Mouse (Mus musculus) limb, embryonic 13.5 days (tissue): ENCODE results near the gene Cacng4. TPM values are rescaled to one million over a fixed set of nuclear protein-coding genes. Genes with fewer than 3 reads are reported as not detected.

Source experiments
- ATAC-seq: fragments of 200-750 bp; cut with Nextera tagmentation; 2 replicates; pipeline ENCODE4 v1.8.0; 2017; ENCODE audit warnings: low read depth, moderate number of reproducible peaks, moderate TSS enrichment; ENCODE audit not compliant: low FRiP score
- H3K27ac ChIP-seq: fragments of 300-500 bp; sonication (generic); 2 replicates; pipeline ENCODE4 v1.5.1; 2015; ENCODE audit warnings: inconsistent platforms, mild to moderate bottlenecking, moderate library complexity
- H3K27me3 ChIP-seq: fragments of 300-500 bp; sonication (generic); 2 replicates; pipeline ENCODE4 v1.6.1; 2015; ENCODE audit warnings: mild to moderate bottlenecking, inconsistent platforms
- H3K36me3 ChIP-seq: fragments of 300-500 bp; sonication (generic); 2 replicates; pipeline ENCODE4 v1.6.1; 2015; ENCODE audit warnings: inconsistent platforms, mild to moderate bottlenecking, moderate library complexity
- H3K4me1 ChIP-seq: fragments of 300-500 bp; sonication (generic); 2 replicates; pipeline ENCODE4 v1.6.1; 2015; ENCODE audit warnings: inconsistent platforms
- H3K4me2 ChIP-seq: fragments of 300-500 bp; sonication (generic); replicated peaks from 2 replicates; pipeline ENCODE4 v1.6.1; 2015; ENCODE audit warnings: inconsistent platforms, mild to moderate bottlenecking, moderate library complexity
- H3K4me3 ChIP-seq: fragments of 300-500 bp; sonication (generic); 2 replicates; pipeline ENCODE4 v1.5.1; 2015; ENCODE audit warnings: moderate library complexity, mild to moderate bottlenecking, inconsistent platforms
- H3K9ac ChIP-seq: fragments of 300-500 bp; sonication (generic); 2 replicates; pipeline ENCODE4 v1.6.1; 2015; ENCODE audit warnings: mild to moderate bottlenecking, inconsistent platforms
- H3K9me3 ChIP-seq: fragments of 300-500 bp; sonication (generic); 2 replicates; pipeline ENCODE4 v1.6.1; 2016; ENCODE audit warnings: inconsistent platforms
- WGBS: fragments of 180-500 bp; shearing (Covaris S2); methylation state at CpG from one replicate; pipeline ENCODE4 v1.1.7; 2015; 5-methylcytosine and 5-hydroxymethylcytosine counted together
- polyA plus RNA-seq: library from polyadenylated mRNA; unstranded; fragments of >200 nt; fragmentation: Nextera tagmentation; extraction: Ambion mirVana; gene quantifications from 2 replicates; pipeline ENCODE4 v1.2.1, GENCODE M21; 2015

The Cacng4 gene
- polyA plus RNA-seq, 1 experiment from 2014 or later, result 5.7 TPM

GRCm38 (mm10) chr11:107707897-107708610 lies 86.3 kb downstream of the Cacng4 start:
- no peaks in the 10 kb centered on the region for H3K36me3 ChIP-seq
- no peak overlapping the region for H3K27ac ChIP-seq
- no peak overlapping the region for H3K4me2 ChIP-seq
- H3K27me3 ChIP-seq, result no peaks in the 10 kb centered on the region
- ATAC-seq, result no peak
- H3K9me3 ChIP-seq, result no peaks in the 10 kb centered on the region
- WGBS, result 63% methylated on average over 20 of the region's 20 CpGs
- peaks cover 36% of the 10 kb centered on the region for H3K4me1 ChIP-seq
- no peak overlapping the region for H3K4me3 ChIP-seq
- H3K9ac ChIP-seq, result no peak overlapping the region

GRCm38 (mm10) chr11:107705476-107706074 lies 88.8 kb downstream of the Cacng4 start:
- Histone ChIP-seq H3K27me3 (no peaks in the 10 kb centered on the region), H3K9ac (no peak overlapping the region), H3K36me3 (no peaks in the 10 kb centered on the region), H3K4me3 (no peak overlapping the region), H3K9me3 (no peaks in the 10 kb centered on the region), H3K4me1 (peaks cover 37% of the 10 kb centered on the region), H3K27ac (no peak overlapping the region; the same call in 1 of the 2 replicates), H3K4me2 (no peak overlapping the region)
- 63% methylated on average over 11 of the region's 11 CpGs for WGBS
- ATAC-seq, result no peak

GRCm38 (mm10) chr11:107705060-107705459 lies 89.3 kb downstream of the Cacng4 start:
- no peak overlapping the region for H3K4me3 ChIP-seq
- no peaks in the 10 kb centered on the region for H3K27me3 ChIP-seq
- H3K4me2 ChIP-seq, result no peak overlapping the region
- H3K4me1 ChIP-seq, result peaks cover 32% of the 10 kb centered on the region
- H3K36me3 ChIP-seq, result no peaks in the 10 kb centered on the region
- no peak overlapping the region for H3K9ac ChIP-seq
- no peaks in the 10 kb centered on the region for H3K9me3 ChIP-seq
- WGBS, result 66% methylated on average over 6 of the region's 6 CpGs
- H3K27ac ChIP-seq, result no peak overlapping the region
- no peak for ATAC-seq

- Histone ChIP-seq H3K4me1 (peaks cover 28% of the 10 kb centered on the region), H3K4me3 (no peak overlapping the region), H3K36me3 (no peaks in the 10 kb centered on the region), H3K27me3 (no peaks in the 10 kb centered on the region), H3K4me2 (no peak overlapping the region), H3K9ac (no peak overlapping the region), H3K27ac (no peak overlapping the region), H3K9me3 (no peaks in the 10 kb centered on the region)
- 62% methylated on average over 27 of the region's 27 CpGs for WGBS
- ATAC-seq, result no peak
Measured at GRCm38 (mm10) chr11:107703272-107704134, 90.9 kb downstream of the Cacng4 start.

GRCm38 (mm10) chr11:107699967-107700366 lies 94.4 kb downstream of the Cacng4 start:
- no peak overlapping the region for H3K4me3 ChIP-seq
- H3K9ac ChIP-seq, result no peak overlapping the region
- H3K27ac ChIP-seq, result no peak overlapping the region
- H3K4me2 ChIP-seq, result no peak overlapping the region
- H3K27me3 ChIP-seq, result no peaks in the 10 kb centered on the region
- ATAC-seq, result no peak
- H3K36me3 ChIP-seq, result no peaks in the 10 kb centered on the region
- 95% methylated on average over 4 of the region's 4 CpGs for WGBS
- H3K4me1 ChIP-seq, result peaks cover 25% of the 10 kb centered on the region
- peaks cover 4% of the 10 kb centered on the region; the same call in 1 of the 2 replicates for H3K9me3 ChIP-seq

- Histone ChIP-seq H3K9me3 (peaks cover 4% of the 10 kb centered on the region; the same call in 1 of the 2 replicates), H3K27ac (no peak overlapping the region), H3K9ac (no peak overlapping the region), H3K4me3 (no peak overlapping the region), H3K36me3 (peaks cover 6% of the 10 kb centered on the region), H3K4me2 (no peak overlapping the region), H3K4me1 (peaks cover 9% of the 10 kb centered on the region), H3K27me3 (no peaks in the 10 kb centered on the region)
- no peak for ATAC-seq
- 80% methylated on average over 6 of the region's 6 CpGs for WGBS
Measured at GRCm38 (mm10) chr11:107693338-107693737, 101.0 kb downstream of the Cacng4 start.

GRCm38 (mm10) chr11:107691569-107691968 lies 102.8 kb downstream of the Cacng4 start:
- no peak for ATAC-seq
- no peaks in the 10 kb centered on the region for H3K27me3 ChIP-seq
- H3K9me3 ChIP-seq, result no peaks in the 10 kb centered on the region
- no peak overlapping the region for H3K27ac ChIP-seq
- H3K4me1 ChIP-seq, result peaks cover 9% of the 10 kb centered on the region
- 82% methylated on average over 8 of the region's 8 CpGs for WGBS
- no peak overlapping the region for H3K4me3 ChIP-seq
- H3K36me3 ChIP-seq, result peaks cover 12% of the 10 kb centered on the region
- H3K9ac ChIP-seq, result no peak overlapping the region
- H3K4me2 ChIP-seq, result no peak overlapping the region

GRCm38 (mm10) chr11:107688480-107688879 lies 105.9 kb downstream of the Cacng4 start:
- H3K9ac ChIP-seq, result no peak overlapping the region
- H3K9me3 ChIP-seq, result no peaks in the 10 kb centered on the region
- no peak overlapping the region for H3K4me2 ChIP-seq
- no peak overlapping the region for H3K27ac ChIP-seq
- no peak overlapping the region for H3K4me3 ChIP-seq
- WGBS, result 96% methylated on average over 10 of the region's 10 CpGs
- peaks cover 29% of the 10 kb centered on the region for H3K36me3 ChIP-seq
- H3K27me3 ChIP-seq, result no peaks in the 10 kb centered on the region
- peaks cover 8% of the 10 kb centered on the region for H3K4me1 ChIP-seq
- ATAC-seq, result no peak

- 93% methylated on average over 20 of the region's 20 CpGs for WGBS
- 0 out of 2 replicates have a peak, but pooled peaks have one; percentile 54 for ATAC-seq
Measured at GRCm38 (mm10) chr11:107686290-107686689, 108.1 kb downstream of the Cacng4 start.

GRCm38 (mm10) chr11:107683544-107684465 lies 110.6 kb downstream of the Cacng4 start:
- H3K4me1 ChIP-seq, result peaks cover 10% of the 10 kb centered on the region
- no peak overlapping the region for H3K27ac ChIP-seq
- H3K36me3 ChIP-seq, result peaks cover 36% of the 10 kb centered on the region
- no peak overlapping the region for H3K4me3 ChIP-seq
- 39% methylated on average over 19 of the region's 19 CpGs for WGBS
- no peaks in the 10 kb centered on the region for H3K9me3 ChIP-seq
- no peak overlapping the region for H3K4me2 ChIP-seq
- H3K9ac ChIP-seq, result no peak overlapping the region
- no peak for ATAC-seq
- no peaks in the 10 kb centered on the region for H3K27me3 ChIP-seq

More at GRCm38 (mm10) chr11:107686290-107686689, 108.1 kb downstream of the Cacng4 start:
- Histone ChIP-seq H3K36me3 (peaks cover 38% of the 10 kb centered on the region), H3K4me2 (no peak overlapping the region), H3K9ac (no peak overlapping the region), H3K4me3 (no peak overlapping the region), H3K27ac (no peak overlapping the region), H3K4me1 (peaks cover 10% of the 10 kb centered on the region), H3K27me3 (no peaks in the 10 kb centered on the region), H3K9me3 (no peaks in the 10 kb centered on the region)

GRCm38 (mm10) chr11:107682694-107683355 lies 111.5 kb downstream of the Cacng4 start:
- H3K36me3 ChIP-seq, result peaks cover 33% of the 10 kb centered on the region
- H3K4me1 ChIP-seq, result peaks cover 10% of the 10 kb centered on the region
- H3K9me3 ChIP-seq, result no peaks in the 10 kb centered on the region
- ATAC-seq, result no peak
- 84% methylated on average over 9 of the region's 9 CpGs for WGBS
- H3K4me3 ChIP-seq, result no peak overlapping the region
- no peak overlapping the region for H3K4me2 ChIP-seq
- no peaks in the 10 kb centered on the region for H3K27me3 ChIP-seq
- no peak overlapping the region for H3K9ac ChIP-seq
- no peak overlapping the region for H3K27ac ChIP-seq
